Mouse (Mus musculus) effector memory CD4-positive, alpha-beta T cell, adult 5 months (primary cell): Measurements from ENCODE around the gene Olfr704. TPM values are rescaled to one million over a fixed set of nuclear protein-coding genes. Genes with fewer than 3 reads are reported as not detected.

ENCODE experiments used
- polyA plus RNA-seq: library from polyadenylated mRNA; unstranded; fragments of 100-300 nt; shearing (Covaris generic); gene quantifications from one replicate; pipeline ENCODE4 v1.2.1, GENCODE M21; 2017

The Olfr704 gene
- polyA plus RNA-seq, result not detected

DNA sequence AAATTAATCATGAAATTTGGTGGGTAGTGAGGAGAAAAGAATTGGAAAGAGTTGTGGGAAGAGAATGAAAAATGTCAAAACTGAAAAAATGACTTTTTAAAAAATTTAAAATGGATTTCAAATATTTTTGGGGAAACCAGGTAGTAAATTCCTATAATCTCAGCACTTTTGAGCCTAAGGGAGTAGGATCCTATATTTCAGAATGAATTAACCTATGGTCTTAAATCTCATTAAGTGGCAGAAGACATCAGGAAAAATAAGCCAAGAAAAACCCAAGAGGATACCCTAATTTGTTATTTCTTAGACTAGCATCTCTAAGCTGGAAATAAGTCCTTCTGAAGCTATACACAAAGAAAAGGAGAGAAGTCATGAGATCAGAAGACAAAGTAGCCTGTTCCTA lies at the start of gene Olfr704:
Gene Olfr704, plus strand, starts transcription at position 301 of the 400 bp plus-strand sequence.

DNA sequence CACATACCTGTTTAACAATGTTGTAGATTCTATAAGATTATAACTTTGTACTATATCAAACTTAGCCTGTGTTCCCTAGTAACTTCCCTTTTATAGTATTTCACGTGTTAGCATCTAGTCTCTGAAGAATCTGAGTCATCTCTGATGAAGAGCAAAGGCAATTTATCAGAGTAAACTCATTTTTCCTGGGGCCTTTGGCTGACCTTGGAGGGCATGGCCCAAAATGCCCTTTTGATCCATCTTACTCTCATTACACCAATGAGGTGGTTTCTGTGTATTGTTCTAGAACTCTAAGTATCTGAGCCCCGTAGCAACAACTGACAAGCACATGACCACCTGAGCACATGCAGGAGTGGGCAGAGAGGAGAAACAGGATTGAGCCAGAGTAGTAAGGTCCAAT lies 49.2 kb upstream of the Olfr704 start, which contains the start of gene Olfr701:
Gene Olfr701, plus strand, starts transcription at position 301 of the 400 bp plus-strand sequence.

DNA sequence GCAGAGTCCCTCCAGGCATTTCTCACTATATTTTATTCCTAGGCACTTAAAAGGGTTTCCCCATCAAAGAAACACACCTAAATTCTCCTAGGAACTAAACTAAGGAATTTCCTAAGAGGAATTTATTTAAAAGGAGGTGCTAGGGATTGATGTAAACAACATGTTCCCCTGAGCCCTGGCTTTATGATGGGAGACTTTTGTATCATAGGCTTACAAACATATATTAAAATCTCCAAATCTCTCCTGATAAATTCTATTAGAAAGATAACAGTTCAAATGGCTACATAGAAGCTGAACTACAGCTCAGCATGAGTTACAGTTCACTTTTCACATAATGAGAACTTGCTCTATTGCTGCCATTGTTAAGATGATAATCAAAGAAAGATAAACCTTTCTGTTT lies 29.2 kb upstream of the Olfr704 start, which contains the start of gene Olfr702:
Gene Olfr702, minus strand, starts transcription at position 101 of the 400 bp plus-strand sequence.

DNA sequence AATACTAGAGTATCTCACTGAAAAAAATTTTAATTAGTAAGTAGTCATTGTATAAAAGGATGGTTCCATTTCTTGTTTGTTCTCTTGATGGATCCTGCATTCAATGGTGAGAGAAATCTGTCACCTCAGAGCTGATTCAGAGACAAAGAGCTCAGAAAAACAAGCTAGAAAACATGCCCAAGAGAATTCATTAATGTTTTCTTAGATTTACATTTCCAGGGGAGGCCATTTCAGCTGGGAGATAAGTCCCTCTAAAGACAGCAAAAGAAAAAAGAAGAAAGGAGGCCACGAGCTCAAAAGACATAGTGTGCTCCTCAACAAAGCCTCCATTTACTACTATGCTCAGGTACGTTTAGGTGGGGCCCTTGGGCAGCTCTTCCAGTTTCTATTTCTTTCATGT lies 19.9 kb upstream of the Olfr704 start, which contains the start of gene Olfr703:
Gene Olfr703, plus strand, starts transcription at position 301 of the 400 bp plus-strand sequence.

DNA sequence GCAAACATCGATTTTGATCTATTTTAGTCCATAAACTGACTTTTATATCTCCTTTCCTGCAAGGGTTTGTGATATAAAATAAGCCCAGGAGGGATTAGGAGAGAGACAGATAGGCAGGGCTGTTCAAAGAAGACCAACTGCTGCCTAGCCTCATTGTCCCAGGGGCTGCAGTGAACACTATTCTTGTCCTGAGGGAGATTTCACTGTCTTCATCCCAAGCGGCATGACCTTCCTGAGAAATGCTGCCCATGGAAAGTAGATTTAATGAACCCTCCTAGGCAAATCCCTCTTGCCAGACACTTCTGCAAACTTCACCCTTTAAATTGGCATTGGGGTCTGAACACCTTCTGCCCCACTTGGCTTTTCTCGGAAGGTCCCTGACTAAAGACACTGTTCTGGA lies 13.8 kb downstream of the Olfr704 start, which contains the start of gene Olfr705:
Gene Olfr705, minus strand, starts transcription at position 101 of the 400 bp plus-strand sequence.

DNA sequence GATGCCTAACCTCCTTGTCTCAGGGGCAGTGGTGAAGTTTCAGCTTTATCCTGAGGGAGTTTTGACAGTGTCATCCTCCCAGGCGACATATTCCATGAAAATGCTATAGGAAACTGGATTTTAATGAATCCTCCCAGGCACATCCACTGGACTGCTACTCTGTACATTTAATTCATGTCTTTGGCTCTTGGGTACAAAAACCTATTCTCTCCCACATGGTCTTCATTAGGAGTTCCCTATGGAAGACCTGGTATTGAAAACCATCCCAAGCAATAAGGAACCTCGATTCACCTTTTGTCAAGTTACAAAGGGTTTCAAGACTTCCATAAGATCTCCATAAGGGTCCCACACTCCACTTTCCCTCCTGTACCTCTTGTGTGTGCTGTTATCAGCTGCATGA lies 25.1 kb downstream of the Olfr704 start, which contains the start of gene Olfr706:
Gene Olfr706, minus strand, starts transcription at position 101 of the 400 bp plus-strand sequence.

DNA sequence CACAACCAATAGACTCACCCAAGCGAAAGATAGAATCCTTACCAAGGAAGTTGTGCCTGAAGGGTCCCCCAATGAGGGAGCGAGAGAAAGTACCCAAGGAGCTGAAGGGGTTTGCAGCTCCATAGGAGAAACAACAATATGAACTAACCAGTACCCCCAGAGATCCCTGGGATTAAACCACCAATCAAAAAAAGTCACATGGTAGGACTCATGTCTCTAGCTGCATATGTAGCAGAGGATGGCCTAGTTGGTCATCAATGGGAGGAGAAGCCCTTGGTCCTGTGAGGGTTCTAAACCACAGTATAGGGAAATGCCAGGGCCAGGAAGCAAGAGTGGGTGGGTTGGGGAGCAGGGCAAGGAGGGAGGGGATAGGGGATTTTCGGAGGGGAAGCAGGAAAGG lies 38.2 kb downstream of the Olfr704 start, which contains the start of gene Olfr707:
Gene Olfr707, minus strand, starts transcription at position 101 of the 400 bp plus-strand sequence.

DNA sequence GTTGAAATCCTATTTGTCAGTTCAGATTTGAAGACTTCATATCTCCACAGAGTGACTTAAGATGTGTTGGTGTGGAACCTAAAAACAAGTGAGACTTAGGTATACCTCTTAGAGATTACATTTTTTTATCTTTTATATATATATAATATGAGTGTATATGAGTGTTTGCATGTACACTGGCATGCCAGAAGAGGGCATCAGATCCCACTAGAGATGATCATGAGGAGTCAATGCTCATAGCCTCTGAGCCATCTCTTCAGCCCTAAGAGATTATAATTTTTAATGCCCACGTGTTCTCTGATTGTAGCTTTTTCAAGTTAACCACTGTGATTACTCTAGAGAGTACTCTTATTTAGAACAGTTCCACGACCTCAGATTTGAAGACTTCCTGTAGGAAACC lies 44.7 kb downstream of the Olfr704 start, which contains the start of gene Olfr1532-ps1:
Gene Olfr1532-ps1, plus strand, starts transcription at position 326 of the 400 bp plus-strand sequence.

Other genes with a start within 250 kb of the Olfr704 start
- not detected for gene Olfr693, start 182.6 kb upstream of the Olfr704 start, polyA plus RNA-seq
- gene Olfr694, start 171.4 kb upstream of the Olfr704 start, polyA plus RNA-seq, result not detected
- not detected for gene Olfr695, start 146.8 kb upstream of the Olfr704 start, polyA plus RNA-seq
- not detected for gene Olfr697, start 120.7 kb upstream of the Olfr704 start, polyA plus RNA-seq
- 0.10 TPM for gene Olfr698, start 107.8 kb upstream of the Olfr704 start, polyA plus RNA-seq
- gene Olfr699, start 70.0 kb upstream of the Olfr704 start, polyA plus RNA-seq, result not detected
- not detected for gene Olfr700, start 54.4 kb upstream of the Olfr704 start, polyA plus RNA-seq
- not detected for gene Olfr701, start 49.1 kb upstream of the Olfr704 start, polyA plus RNA-seq
- not detected for gene Olfr702, start 29.3 kb upstream of the Olfr704 start, polyA plus RNA-seq
- not detected for gene Olfr703, start 19.8 kb upstream of the Olfr704 start, polyA plus RNA-seq
- gene Olfr705, start 13.7 kb downstream of the Olfr704 start, polyA plus RNA-seq, result 0.52 TPM
- not detected for gene Olfr706, start 25.0 kb downstream of the Olfr704 start, polyA plus RNA-seq
- gene Olfr707, start 38.1 kb downstream of the Olfr704 start, polyA plus RNA-seq, result not detected
- not detected for gene Olfr1532-ps1, start 44.8 kb downstream of the Olfr704 start, polyA plus RNA-seq
- not detected for gene Olfr709-ps1, start 69.0 kb downstream of the Olfr704 start, polyA plus RNA-seq
- gene Olfr710, start 85.1 kb downstream of the Olfr704 start, polyA plus RNA-seq, result not detected
- gene Olfr6, start 100.8 kb downstream of the Olfr704 start, polyA plus RNA-seq, result not detected
- gene Olfr711, start 112.3 kb downstream of the Olfr704 start, polyA plus RNA-seq, result not detected
- gene Olfr2, start 142.9 kb downstream of the Olfr704 start, polyA plus RNA-seq, result not detected
- gene Olfr713, start 168.0 kb downstream of the Olfr704 start, polyA plus RNA-seq, result not detected
- not detected for gene Olfr714, start 207.8 kb downstream of the Olfr704 start, polyA plus RNA-seq
- not detected for gene Olfr17, start 230.0 kb downstream of the Olfr704 start, polyA plus RNA-seq
- 0.12 TPM for gene Olfr715b, start 247.2 kb downstream of the Olfr704 start, polyA plus RNA-seq